ENCODE assay signal across 12 mouse cellular contexts in the genomic region with DNA sequence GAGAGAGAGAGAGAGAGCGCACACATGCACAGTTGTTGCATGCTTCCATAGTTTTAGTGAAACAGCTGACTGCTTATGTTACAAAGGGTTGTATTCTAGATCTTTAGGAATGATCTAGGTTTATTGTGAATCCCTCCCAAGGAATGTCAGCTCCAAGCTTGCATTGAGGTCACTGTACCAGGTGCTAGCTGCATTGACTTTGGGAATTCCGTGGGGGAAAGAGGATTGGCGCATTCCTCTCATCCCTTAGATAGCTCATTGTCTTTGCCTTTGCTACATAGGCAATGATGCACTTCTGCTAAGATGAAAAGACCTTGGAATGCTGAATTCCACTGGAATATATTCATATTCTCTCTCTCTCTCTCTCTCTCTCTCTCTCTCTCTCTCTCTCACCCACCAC.
"Had no signal": no experiment of that assay in that cellular context is flagged by ENCODE, and none has a peak within 500 bp of the region (broad histone marks: within the 10 kb centered on the region; RNA-seq: fewer than 3 reads in every experiment).

No protein-coding gene starts in this region.

- DNase-seq: left cerebral cortex, postnatal 4 days; liver; liver, embryonic 13.5 days; liver, postnatal 0 days; lung, adult 18-20 months; lung, adult 2 months; lung, embryonic 14.5 days; lung, postnatal 10 days; lung, postnatal 14 days; lung, postnatal 36 days; lung, postnatal 4 days; midbrain, embryonic 14.5 days had no signal
